Mouse (Mus musculus): Measurements from ENCODE around the gene Grin2d. TPM values are rescaled to one million over a fixed set of nuclear protein-coding genes. Genes with fewer than 3 reads are reported as not detected.

Grin2d gene
- polyA plus RNA-seq, 1 experiment from 2014 or later: 0.43 TPM

GRCm38 (mm10) chr7:45809276-45810075, 68.7 kb downstream of the Grin2d start:
- WGBS: 80% methylated on average over 14 of the region's 14 CpGs
- H3K36me3 ChIP-seq (ENCODE audit: insufficient read depth): peaks cover 68% of the 10 kb centered on the region
- no peak overlapping the region for H3K4me2 ChIP-seq

GRCm38 (mm10) chr7:45808471-45808870, 69.7 kb downstream of the Grin2d start:
- no peak overlapping the region for H3K4me3 ChIP-seq (ENCODE audit: low read depth, low read length)
- WGBS: 55% methylated on average over 11 of the region's 11 CpGs
- no peaks in the 10 kb centered on the region for H3K9me3 ChIP-seq (ENCODE audit: low read depth, low read length)
- ATAC-seq (ENCODE audit: insufficient read depth) (no peak), DNase-seq (no peak)
- peaks cover 68% of the 10 kb centered on the region for H3K36me3 ChIP-seq (ENCODE audit: insufficient read depth)
- H3K27me3 ChIP-seq (ENCODE audit: insufficient read depth, low read length): no peaks in the 10 kb centered on the region
- H3K27ac ChIP-seq (ENCODE audit: low read depth): no peak overlapping the region
- peaks cover 7% of the 10 kb centered on the region; the same call in 1 of the 2 replicates for H3K4me1 ChIP-seq (ENCODE audit: insufficient read depth)
- H3K9ac ChIP-seq: no peak overlapping the region
- no peak for TF ChIP-seq CTCF (IDR thresholded peaks at IDR 0.05; ENCODE audit: low read depth)
- no peak overlapping the region for H3K4me2 ChIP-seq

More at GRCm38 (mm10) chr7:45809276-45810075, 68.7 kb downstream of the Grin2d start:
- DNase-seq (no peak), ATAC-seq (ENCODE audit: insufficient read depth) (no peak)
- Histone ChIP-seq H3K4me3 (ENCODE audit: low read depth, low read length) (no peak overlapping the region), H3K9me3 (ENCODE audit: low read depth, low read length) (no peaks in the 10 kb centered on the region), H3K9ac (0 out of 2 replicates have a peak overlapping the region, but pooled peaks have one; percentile 9), H3K4me1 (ENCODE audit: insufficient read depth) (peaks cover 7% of the 10 kb centered on the region; the same call in 1 of the 2 replicates), H3K27ac (ENCODE audit: low read depth) (no peak overlapping the region), H3K27me3 (ENCODE audit: insufficient read depth, low read length) (no peaks in the 10 kb centered on the region)
- no peak for TF ChIP-seq CTCF (IDR thresholded peaks at IDR 0.05; ENCODE audit: low read depth)

GRCm38 (mm10) chr7:45805941-45806340, 72.2 kb downstream of the Grin2d start:
- H3K4me1 ChIP-seq (ENCODE audit: insufficient read depth): no peaks in the 10 kb centered on the region
- no peak for DNase-seq
- no peak for TF ChIP-seq CTCF (IDR thresholded peaks at IDR 0.05; ENCODE audit: low read depth)
- 44% methylated on average over 5 of the region's 5 CpGs for WGBS
- no peak for ATAC-seq (ENCODE audit: insufficient read depth)
- no peak overlapping the region for H3K4me2 ChIP-seq
- H3K9ac ChIP-seq: no peak overlapping the region
- H3K4me3 ChIP-seq (ENCODE audit: low read depth, low read length): no peak overlapping the region
- no peak overlapping the region for H3K27ac ChIP-seq (ENCODE audit: low read depth)
- H3K27me3 ChIP-seq (ENCODE audit: insufficient read depth, low read length): no peaks in the 10 kb centered on the region
- peaks cover 50% of the 10 kb centered on the region for H3K36me3 ChIP-seq (ENCODE audit: insufficient read depth)
- no peaks in the 10 kb centered on the region for H3K9me3 ChIP-seq (ENCODE audit: low read depth, low read length)

DNA sequence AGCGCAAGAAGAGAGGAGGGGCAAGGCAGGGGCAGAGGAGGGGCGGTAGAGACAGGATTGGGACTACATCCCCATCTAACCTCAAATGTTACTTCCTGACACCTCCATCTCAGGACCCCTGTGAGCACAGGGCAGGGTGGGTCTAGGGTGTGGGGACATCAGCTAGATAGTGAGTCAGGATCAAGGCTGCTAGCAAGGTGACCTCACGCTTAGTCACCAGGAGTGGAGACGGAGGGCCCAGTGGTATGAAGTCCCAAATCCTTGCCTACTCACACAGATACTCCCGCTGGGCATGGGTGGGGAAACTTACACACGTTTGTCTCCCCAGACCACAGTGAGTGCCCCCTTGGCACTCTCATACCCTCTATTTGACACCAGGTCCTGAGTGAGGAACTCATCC, 75.6 kb downstream of the Grin2d start:
- peaks cover 22% of the 10 kb centered on the region for H3K27me3 ChIP-seq (ENCODE audit: insufficient read depth, low read length)
- 90% methylated on average over 6 of the region's 6 CpGs for WGBS
- H3K27ac ChIP-seq (ENCODE audit: low read depth): no peak overlapping the region
- no peaks in the 10 kb centered on the region for H3K9me3 ChIP-seq (ENCODE audit: low read depth, low read length)
- no peak for ATAC-seq (ENCODE audit: insufficient read depth)
- 0 out of 2 replicates have a peak, but pooled peaks cover 7% of the 10 kb centered on the region for H3K4me1 ChIP-seq (ENCODE audit: insufficient read depth)
- H3K9ac ChIP-seq: no peak overlapping the region
- peaks cover 16% of the 10 kb centered on the region for H3K36me3 ChIP-seq (ENCODE audit: insufficient read depth)
- TF ChIP-seq CTCF (IDR thresholded peaks at IDR 0.05; ENCODE audit: low read depth): no peak
- no peak overlapping the region for H3K4me2 ChIP-seq
- no peak for DNase-seq
- H3K4me3 ChIP-seq (ENCODE audit: low read depth, low read length): no peak overlapping the region

GRCm38 (mm10) chr7:45801348-45801747, 76.8 kb downstream of the Grin2d start:
- Histone ChIP-seq H3K4me2 (peak overlapping the region; percentile 58), H3K27ac (ENCODE audit: low read depth) (no peak overlapping the region), H3K27me3 (ENCODE audit: insufficient read depth, low read length) (peaks cover 32% of the 10 kb centered on the region), H3K4me1 (ENCODE audit: insufficient read depth) (0 out of 2 replicates have a peak, but pooled peaks cover 7% of the 10 kb centered on the region), H3K4me3 (ENCODE audit: low read depth, low read length) (no peak overlapping the region), H3K9ac (no peak overlapping the region), H3K36me3 (ENCODE audit: insufficient read depth) (peaks cover 4% of the 10 kb centered on the region; the same call in 1 of the 2 replicates), H3K9me3 (ENCODE audit: low read depth, low read length) (no peaks in the 10 kb centered on the region)
- peak; percentile 39; the same call in 1 of the 2 replicates for ATAC-seq (ENCODE audit: insufficient read depth)
- TF ChIP-seq CTCF (IDR thresholded peaks at IDR 0.05; ENCODE audit: low read depth): peak; percentile 100
- DNase-seq: peak; percentile 98
- 3% methylated on average over 12 of the region's 12 CpGs for WGBS

- peaks cover 32% of the 10 kb centered on the region for H3K27me3 ChIP-seq (ENCODE audit: insufficient read depth, low read length)
- ATAC-seq (ENCODE audit: insufficient read depth): peak; percentile 67
- WGBS: 13% methylated on average over 24 of the region's 25 CpGs
- peaks cover 3% of the 10 kb centered on the region; the same call in 1 of the 2 replicates for H3K36me3 ChIP-seq (ENCODE audit: insufficient read depth)
- no peak overlapping the region for H3K27ac ChIP-seq (ENCODE audit: low read depth)
- DNase-seq: peak; percentile 74
- no peaks in the 10 kb centered on the region for H3K9me3 ChIP-seq (ENCODE audit: low read depth, low read length)
- H3K4me1 ChIP-seq (ENCODE audit: insufficient read depth): 0 out of 2 replicates have a peak, but pooled peaks cover 7% of the 10 kb centered on the region
- H3K4me3 ChIP-seq (ENCODE audit: low read depth, low read length): peak overlapping the region; percentile 17; the same call in 1 of the 2 replicates
- peak overlapping the region; percentile 58 for H3K4me2 ChIP-seq
- no peak overlapping the region for H3K9ac ChIP-seq
- TF ChIP-seq CTCF (IDR thresholded peaks at IDR 0.05; ENCODE audit: low read depth): no peak
Observed at GRCm38 (mm10) chr7:45800546-45801204, 77.5 kb downstream of the Grin2d start.

GRCm38 (mm10) chr7:45800001-45800400, 78.2 kb downstream of the Grin2d start:
- Histone ChIP-seq H3K9me3 (ENCODE audit: low read depth, low read length) (no peaks in the 10 kb centered on the region), H3K27me3 (ENCODE audit: insufficient read depth, low read length) (peaks cover 32% of the 10 kb centered on the region), H3K9ac (no peak overlapping the region), H3K36me3 (ENCODE audit: insufficient read depth) (peaks cover 3% of the 10 kb centered on the region; the same call in 1 of the 2 replicates), H3K4me1 (ENCODE audit: insufficient read depth) (0 out of 2 replicates have a peak, but pooled peaks cover 7% of the 10 kb centered on the region), H3K27ac (ENCODE audit: low read depth) (no peak overlapping the region), H3K4me3 (ENCODE audit: low read depth, low read length) (peak overlapping the region; percentile 17; the same call in 1 of the 2 replicates), H3K4me2 (peak overlapping the region; percentile 58)
- DNase-seq: no peak
- 31% methylated on average over 7 of the region's 7 CpGs for WGBS
- TF ChIP-seq CTCF (IDR thresholded peaks at IDR 0.05; ENCODE audit: low read depth): no peak
- ATAC-seq (ENCODE audit: insufficient read depth): no peak

Measured in lung, embryonic 14.5 days (tissue).